Mouse (Mus musculus): ENCODE measurements around the gene Lyz1. TPM values are rescaled to one million over a fixed set of nuclear protein-coding genes. Genes with fewer than 3 reads are reported as not detected.
"Not testable (repeated sequence)": the region's sequence is repeated elsewhere in the genome, so short reads cannot be mapped to it uniquely, and the experiment has no call there.

Lyz1 gene
- 1 to 10 TPM; 1.8 to 2.2 TPM for total RNA-seq (2021)

DNA sequence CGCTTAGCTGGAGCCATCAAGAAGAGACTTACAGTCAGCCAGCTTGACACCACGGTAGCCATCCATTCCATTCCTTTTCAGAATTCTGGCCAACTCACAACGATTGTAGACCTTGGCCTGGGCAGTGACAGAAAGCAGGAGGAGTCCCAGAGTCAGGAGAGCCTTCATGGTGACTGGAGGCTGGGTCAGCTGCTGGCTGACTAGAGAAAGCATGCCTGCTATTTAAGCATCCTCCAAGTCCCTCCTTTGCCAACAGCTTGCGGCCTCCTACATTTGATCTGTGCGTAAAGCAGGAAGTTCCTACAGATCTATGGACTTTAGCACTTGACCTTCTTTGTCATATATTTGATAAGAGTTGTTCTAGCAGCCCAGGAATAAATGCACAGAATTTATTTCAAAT is at the start of gene Lyz1:
Lyz1 (minus strand) TSS at position 198 of the 400 bp plus-strand sequence.
- DNase-seq: no peak

- no peak for DNase-seq
Observed at GRCm38 (mm10) chr10:117342406-117342805, 49.7 kb upstream of the Lyz1 start.

- DNase-seq: no peak
Observed at GRCm38 (mm10) chr10:117341029-117341428, 48.4 kb upstream of the Lyz1 start.

DNA sequence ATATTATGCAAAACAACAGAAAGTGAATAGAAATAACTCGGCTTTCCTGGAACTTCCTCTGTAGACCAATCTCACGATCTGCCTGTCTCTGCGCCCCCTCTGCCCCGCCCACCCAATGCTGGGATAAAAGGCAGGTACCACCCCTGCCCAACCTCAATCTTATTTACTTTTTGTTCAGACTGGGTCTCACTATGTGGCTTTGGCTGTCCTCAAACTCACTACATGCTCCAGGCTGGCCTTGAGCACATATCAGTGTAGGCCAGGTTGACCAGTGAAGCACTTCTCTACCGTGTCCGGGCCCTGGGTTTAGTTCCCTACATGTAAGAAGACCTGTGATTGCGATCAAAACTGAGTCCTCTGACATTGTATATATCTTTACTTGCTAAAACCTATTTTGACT is 46.6 kb upstream of the Lyz1 start:
- no peak for DNase-seq

DNA sequence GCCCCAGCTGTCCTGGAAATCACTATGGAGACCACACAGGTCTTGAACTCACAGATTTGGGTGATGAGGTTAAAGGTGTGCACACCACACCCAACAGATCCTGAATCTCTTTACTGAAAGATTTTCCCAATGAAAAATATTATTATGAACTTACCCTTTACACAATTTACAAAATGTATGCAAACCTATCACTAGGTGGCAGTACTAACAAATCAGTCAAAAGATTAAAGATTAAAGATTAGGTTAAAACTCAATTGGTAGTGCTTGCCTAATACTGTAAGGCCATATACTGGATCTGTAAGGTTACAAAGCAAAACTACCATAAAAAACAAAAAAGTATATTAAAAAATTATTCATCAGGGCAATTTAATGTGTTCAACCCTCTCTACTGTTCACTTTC is 45.3 kb upstream of the Lyz1 start:
- no peak for DNase-seq

- no peak for DNase-seq
Observed at GRCm38 (mm10) chr10:117335649-117336048, 43.0 kb upstream of the Lyz1 start.

DNA sequence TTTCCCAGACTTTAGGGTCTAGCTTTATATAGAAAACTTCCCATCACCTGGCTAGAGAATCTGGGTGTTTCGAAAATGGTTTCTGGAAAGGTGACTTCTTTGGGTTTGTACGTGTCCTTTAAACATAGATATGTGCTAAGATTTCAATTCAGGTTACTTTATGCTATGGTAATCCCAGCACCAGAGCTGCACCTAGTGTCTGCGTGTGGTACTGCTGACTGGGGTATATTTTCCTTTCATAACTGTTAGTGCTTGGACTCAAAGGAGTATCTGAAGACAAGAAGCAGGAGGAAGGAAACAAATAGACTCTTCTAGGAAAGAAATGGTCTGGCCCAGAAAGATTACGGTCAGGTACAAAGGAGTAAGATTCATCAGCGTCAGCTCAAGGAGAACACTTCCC is 37.9 kb upstream of the Lyz1 start:
- peak; percentile 35 for DNase-seq

- DNase-seq: no peak
Observed at GRCm38 (mm10) chr10:117323782-117324181, 31.1 kb upstream of the Lyz1 start.

DNA sequence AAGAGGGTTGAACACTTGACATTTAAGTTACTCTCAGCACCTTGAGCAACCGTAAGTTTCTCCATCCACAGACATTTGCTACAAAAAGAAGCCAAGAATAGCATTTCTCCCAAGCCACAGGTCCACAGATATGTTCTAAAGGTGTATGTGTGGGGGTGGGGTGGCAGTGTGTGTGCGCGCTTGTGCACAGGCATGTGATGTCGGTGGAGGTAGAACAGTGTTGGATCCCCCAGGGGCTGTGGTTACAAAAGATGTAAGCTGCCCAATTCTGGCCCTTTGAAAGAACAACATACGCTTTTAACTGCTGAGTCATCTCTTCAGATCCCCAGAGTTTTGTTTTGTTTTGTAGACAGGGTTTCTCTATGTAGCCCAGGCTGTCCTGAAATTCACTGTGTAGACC is 30.0 kb upstream of the Lyz1 start:
- no peak for DNase-seq

- DNase-seq: no peak
Observed at GRCm38 (mm10) chr10:117320571-117320981, 27.9 kb upstream of the Lyz1 start.

- no peak for DNase-seq
Observed at GRCm38 (mm10) chr10:117316391-117316790, 23.7 kb upstream of the Lyz1 start.

DNA sequence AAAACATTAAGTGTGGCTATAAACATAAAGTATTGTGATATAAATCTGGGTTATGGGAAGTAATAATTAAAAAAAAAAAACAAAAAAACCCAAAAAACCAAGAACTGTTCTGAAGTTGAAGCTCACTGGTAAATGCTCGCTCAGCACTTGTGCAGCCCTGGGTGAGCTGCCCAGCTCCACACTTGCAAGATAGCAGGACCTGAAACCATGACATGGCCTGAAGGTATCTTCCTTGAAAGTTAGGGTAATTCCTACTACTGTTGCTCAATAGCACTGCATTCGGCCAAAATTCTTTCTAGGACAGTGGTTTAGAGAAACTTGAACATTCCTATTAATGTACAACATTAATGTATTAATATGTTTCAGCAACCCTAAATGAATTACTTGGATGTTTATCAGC is 20.5 kb upstream of the Lyz1 start:
- DNase-seq: no peak

DNA sequence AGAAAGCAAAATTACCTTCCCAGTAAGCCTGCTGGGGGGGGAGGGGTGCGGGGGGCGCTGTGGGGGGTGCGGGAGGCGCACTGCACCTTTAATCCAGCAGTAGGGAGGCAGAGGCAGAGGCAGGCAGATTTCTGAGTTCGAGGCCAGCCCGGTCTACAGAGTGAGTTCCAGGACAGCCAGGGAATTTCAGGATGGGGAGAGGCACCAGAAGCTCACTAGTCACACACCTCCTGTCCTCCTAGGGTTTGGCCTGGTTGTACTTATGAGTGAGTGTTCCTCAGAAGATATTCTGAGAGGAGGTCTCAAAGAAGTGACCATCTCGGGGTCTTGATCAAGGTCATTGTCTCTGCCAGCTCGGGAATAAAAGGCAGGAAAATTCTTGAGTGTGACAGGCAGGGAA is 19.5 kb upstream of the Lyz1 start:
- DNase-seq: no peak

- no peak for DNase-seq
Observed at GRCm38 (mm10) chr10:117304371-117304770, 11.7 kb upstream of the Lyz1 start.

- no peak for DNase-seq
Observed at GRCm38 (mm10) chr10:117301688-117302087, 9.0 kb upstream of the Lyz1 start.

GRCm38 (mm10) chr10:117299901-117300520 is 7.3 kb upstream of the Lyz1 start:
- no peak for DNase-seq

DNA sequence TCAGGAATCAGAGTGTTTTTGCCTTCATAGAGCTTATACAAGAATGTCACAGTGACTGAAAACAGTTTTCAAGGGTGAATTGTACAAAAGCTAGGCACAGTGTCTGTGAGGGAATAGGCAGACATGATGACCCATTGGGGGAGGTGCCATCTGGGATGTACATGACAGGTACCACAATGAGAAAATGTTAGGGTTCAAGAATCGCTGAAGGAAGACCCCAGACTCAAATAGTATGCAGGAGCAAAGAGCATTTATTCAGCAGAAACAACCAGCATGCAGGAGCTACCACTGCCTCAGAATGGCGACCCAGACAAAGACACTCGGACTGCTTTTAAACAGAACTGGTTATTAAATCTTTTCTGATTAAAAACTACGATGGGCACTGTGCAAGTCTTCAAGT is 6.4 kb upstream of the Lyz1 start:
- no peak for DNase-seq

DNA sequence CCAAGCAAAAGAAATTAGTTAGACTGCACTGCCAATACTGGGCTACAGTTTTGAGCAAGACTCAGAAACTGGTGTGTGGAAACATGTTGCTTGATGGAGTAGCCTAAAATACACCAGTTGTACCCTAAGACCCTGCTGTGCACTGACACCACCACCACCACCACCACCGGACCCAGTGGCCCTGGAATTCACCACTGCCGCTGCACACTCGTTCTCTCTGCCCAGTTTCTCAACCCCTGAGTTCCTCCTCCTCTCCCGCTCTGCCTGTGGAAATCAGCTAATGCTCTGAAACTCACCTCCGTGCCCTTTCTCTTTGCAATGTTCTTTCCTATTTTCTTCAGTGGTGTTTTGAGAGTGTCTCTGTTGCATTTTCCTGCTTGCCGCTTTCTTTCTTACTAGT is 5.7 kb upstream of the Lyz1 start:
- no peak for DNase-seq

DNA sequence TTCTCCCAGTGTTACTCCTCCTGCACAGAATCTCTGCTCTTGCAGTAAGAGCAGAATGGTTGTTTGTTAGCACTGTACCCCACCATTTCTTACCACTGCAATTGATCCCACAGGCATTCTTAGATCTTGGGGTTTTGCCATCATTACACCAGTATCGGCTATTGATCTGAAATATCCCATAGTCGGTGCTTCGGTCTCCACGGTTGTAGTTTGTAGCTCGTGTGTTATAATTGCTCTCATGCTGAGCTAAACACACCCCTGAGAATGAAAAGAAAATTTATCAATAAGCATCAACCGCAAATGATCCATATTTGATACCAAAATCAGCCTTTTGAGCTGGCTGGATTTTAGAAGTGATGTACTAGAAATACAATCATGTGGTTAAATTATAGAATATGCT is 1.7 kb downstream of the Lyz1 start:
- DNase-seq: not testable (repeated sequence)

- DNase-seq: no peak
Observed at GRCm38 (mm10) chr10:117290046-117290870, 2.4 kb downstream of the Lyz1 start.

- not testable (repeated sequence) for DNase-seq
Observed at GRCm38 (mm10) chr10:117289034-117289505, 3.6 kb downstream of the Lyz1 start.

GRCm38 (mm10) chr10:117288197-117289033 is 4.3 kb downstream of the Lyz1 start:
- DNase-seq: no peak

DNA sequence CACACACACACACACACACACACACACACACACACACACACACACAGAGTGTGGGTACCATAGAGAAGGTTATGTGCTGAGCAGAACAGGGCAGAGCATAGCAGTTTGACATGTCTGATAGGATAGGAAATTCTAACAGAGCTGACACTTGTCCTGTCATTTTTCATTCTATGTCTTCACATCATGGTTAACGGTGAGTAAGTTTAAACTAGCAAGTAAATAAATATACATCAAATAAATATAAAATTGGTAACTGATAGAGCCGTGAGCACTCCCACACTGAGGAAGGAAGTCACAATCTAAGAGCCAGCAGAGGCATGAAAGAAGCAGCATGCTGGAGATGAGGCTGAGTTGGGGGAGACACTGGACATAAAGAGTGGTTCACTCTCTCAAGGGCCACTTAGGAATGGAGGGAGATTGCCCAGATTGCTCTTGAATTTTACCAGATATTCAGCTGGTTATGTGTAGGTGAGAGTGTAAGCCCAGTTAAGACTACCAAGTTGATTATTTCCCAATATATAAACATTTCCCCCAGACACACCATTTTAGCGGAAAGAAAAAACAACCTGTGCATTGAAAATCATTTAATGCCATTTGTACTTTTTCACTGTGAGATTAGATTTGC is 5.3 kb downstream of the Lyz1 start:
- DNase-seq: no peak
